Mouse (Mus musculus) monocyte, adult 59 days (primary cell): ENCODE data around the gene Gm11437. TPM values are rescaled to one million over a fixed set of nuclear protein-coding genes. Genes with fewer than 3 reads are reported as not detected.

Source experiments
- total RNA-seq, 2 experiments: library from RNA; stranded (reverse); gene quantifications; one replicate each; pipeline ENCODE4 v1.2.4; 2023

The Gm11437 gene
- not detected for total RNA-seq

DNA sequence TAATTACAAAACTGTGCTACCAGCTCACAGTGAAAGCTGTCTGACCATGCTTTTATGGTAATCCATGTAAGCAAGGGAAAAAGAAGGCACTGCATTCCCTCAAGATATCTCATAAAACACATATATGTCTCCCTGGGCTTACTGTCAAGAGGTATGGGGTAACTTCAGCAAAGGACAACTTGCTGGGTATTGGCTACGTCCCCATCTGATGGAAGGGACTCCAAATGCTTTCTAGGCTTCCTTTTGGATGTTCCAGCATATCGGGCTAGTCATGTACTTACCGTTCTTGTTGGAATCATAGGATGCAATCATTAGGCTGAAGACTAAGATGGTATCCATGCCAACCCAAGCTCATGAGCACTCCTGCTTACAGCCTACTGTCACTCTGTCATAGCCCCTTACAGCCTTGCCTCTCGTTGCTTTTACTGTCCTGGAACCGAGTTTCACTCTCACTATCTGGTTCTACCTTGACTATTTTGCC is at the start of gene Gm11437:
Gene Gm11437, minus strand, starts transcription at position 431 of the 481 bp plus-strand sequence.

DNA sequence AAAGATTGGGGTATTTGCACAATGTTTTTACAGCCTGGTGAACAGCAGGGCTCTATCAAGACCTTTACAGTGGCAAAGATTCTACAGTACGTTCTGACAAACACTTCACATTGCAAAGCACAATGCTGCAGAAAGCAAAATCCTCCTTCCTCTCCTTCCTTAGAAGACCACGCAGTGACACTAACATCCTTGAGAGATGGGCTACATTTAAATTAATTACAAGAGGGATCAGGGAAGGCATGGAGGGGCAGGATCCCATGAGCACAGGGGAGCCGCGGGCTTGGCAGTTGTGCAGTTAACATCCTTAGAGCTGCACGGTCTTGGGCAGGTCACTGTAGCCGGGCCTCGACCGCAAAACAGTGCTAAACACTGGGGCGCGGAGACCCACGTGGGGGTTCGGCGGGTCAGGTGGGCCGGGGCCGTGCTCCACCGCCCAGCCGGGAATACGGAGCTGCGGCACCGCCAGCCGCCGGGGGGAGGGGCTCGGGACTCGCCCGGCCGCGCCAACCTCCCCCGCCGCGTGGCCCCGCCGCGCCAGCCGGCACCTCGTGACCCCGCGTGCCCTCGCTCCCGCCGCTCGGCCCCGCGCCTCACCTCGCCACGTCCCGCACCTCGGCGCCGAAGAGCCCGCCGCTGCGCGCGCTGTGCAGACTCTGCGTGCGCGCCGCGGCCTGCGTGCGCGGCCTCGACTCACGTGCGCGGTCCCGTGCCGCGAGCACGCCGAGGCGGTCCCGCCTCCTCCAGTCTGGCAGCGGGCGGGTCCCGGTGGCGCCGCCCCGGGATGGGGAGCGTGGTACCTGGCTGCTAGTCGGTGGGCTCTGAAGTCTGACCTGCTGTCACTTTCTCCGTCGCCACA is 38.1 kb downstream of the Gm11437 start, which contains the start of the genes Tada2a and Acaca:
Gene Tada2a, minus strand, starts transcription at position 658 of the 856 bp plus-strand sequence.
Gene Acaca, plus strand, starts transcription at position 730 of the 856 bp plus-strand sequence.

Other genes starting within 250 kb of the Gm11437 start
- 10 to 100 TPM; 25.6 to 28.6 TPM for gene Ddx52, start 225.4 kb downstream of the Gm11437 start, total RNA-seq
- 10 to 100 TPM; 56.0 to 61.6 TPM for gene Synrg, start 203.0 kb downstream of the Gm11437 start, total RNA-seq
- gene Dusp14, start 98.2 kb downstream of the Gm11437 start, total RNA-seq: under 1 TPM in 1 of 2 experiments, not detected in 1; 0.49 TPM
- 1 to 10 TPM; 4.6 to 6.2 TPM for gene Tada2a, start 37.9 kb downstream of the Gm11437 start, total RNA-seq
- 10 to 100 TPM; 34.1 to 37.9 TPM for gene Acaca, start 37.8 kb downstream of the Gm11437 start, total RNA-seq